Mouse (Mus musculus) CD8-positive naive resting alpha-beta T cell, adult 2 months (primary cell): ENCODE measurements at regions not wholly inside any gene's neighbourhood (a gene's known extent, or its start where the extent isn't known, plus 50 kb on each side); places are given as distances from the start of the nearest gene placed in this dataset.

Source experiments
- DNase-seq, 2 experiments: peaks; one replicate each; pipeline ENCODE4 v3.0.0; 2022; ENCODE audit warnings: low read depth in 2 of 2, low spot score in 2 of 2

DNA sequence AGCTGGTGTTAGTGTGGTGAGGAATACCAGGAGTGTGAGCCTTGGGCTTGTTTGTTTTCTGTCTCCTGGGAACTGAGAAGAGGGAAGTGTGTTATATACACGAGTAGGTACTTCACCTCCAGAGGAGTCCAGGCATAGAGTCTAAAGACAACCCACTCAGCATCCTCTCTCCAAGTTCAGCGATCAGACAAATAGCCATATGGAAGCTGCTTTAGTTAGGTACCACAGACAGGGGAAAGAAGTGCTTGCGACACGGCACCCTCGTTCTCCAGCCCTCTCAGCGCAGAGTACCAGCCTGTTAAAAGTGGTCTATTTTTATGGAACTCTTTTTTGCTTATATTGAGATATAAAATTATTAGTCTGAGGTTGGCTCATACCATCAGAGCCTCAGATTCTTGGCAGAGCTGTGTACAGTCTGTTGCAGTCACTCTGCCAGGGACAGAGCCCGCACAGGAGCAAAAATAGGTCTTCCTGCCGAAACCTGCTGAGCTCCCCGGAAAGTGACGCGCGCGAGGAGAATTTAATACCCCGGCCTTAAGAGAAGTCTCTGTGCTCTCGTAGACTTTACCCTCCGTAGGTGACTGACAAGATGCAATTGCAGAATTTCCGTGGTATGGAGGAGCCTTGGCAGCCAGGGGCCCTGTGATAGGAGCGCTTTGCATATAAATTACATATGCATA, 175.5 kb downstream of the Vrk1 start:
- no peak for DNase-seq

DNA sequence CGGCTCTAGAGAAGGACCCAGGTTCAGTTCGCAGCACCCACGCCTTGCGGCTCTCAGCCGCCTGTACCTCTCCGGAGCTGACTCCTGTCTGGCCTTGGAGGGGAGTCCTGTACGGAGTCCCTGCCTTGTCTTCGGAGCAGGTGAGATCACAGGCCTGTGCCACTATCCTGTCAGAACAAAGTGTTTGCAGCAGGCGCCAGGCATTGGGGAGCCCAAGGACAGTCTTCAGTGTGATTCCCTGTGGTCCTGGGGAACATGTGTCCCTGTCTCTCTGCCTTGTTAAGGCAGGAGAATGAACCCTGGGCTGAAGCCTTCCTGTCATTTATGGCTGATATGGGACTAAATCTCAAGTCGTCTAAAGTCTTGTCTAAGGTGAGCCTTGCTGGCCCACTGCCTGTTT, 176.5 kb downstream of the Vrk1 start:
- no peak for DNase-seq

DNA sequence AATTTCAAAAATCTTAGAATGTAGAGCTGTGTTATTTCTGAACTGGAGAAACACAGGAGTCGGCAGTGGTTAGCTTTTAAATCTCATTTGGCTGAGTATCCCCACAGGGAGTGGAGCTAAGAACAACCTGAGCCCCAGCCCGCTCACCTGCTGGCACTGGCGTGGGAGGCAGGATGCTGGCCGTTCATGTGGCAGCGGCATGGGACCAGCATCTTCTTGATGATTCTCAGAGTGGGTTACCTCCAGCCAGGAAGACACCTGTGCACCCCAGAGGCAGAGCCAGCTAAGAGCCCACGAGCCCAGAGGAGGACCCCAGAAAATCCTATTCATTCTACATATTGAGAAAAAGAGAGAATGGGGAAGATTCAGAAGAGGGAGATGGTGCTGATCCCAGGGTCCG, 181.7 kb downstream of the Vrk1 start:
- DNase-seq, result no peak

DNA sequence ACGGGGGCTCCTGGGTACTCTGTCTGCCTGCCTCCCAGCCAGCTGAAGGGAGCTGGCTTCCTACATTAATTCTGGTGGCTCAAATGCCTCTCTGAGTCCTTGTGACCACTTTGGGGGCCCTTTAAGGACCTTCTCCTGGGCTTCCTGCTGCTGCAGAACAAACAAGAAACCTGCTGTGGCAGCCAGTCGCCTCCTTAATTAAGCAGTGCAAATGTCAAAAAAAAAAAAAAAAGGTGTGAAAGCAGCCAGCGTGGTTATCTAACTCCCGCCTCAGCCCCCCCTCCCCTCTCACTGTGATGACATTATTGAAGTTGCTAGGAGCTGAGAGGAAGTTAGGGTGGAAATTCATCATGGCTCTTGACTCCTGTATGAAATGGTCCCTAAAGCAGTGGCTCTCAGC, 189.3 kb downstream of the Vrk1 start:
- no peak for DNase-seq

DNA sequence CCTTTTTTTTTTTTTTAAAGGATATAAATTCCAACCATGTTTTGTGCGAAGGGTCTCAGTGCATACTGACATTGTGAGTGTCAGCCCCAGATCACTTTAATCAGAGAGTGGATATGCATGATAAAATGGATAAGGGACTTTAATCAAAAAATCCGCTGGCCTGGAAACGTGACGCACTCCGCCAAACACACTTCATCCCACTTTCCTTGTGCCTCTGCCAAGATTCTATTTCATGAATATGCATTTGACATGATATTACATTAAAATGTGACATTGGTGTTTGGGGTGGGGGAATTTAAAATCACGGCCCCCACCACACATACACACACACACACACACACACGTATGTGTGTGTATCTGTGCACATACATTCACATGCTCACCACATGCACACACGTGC, 193.5 kb downstream of the Vrk1 start:
- no peak for DNase-seq

DNA sequence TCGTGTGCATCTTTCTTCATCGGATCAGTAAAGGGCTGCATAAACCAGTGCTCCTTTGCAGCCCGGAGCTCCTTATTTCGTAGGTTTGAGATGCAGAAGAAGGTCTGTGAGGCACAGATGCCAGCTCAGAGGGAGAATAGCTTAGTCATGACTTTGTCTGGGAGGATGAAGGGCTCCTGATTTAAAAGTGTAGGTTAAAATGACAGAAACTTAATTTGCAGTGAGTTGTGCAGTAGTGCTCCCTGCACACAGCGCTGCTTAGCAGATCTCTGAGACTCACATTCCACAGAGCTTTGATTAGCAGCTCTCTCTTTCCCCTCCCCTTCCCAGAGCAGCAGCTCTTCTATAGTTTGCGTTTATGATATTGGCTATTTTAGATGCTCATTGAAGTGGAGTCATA, 200.9 kb downstream of the Vrk1 start:
- no peak for DNase-seq

DNA sequence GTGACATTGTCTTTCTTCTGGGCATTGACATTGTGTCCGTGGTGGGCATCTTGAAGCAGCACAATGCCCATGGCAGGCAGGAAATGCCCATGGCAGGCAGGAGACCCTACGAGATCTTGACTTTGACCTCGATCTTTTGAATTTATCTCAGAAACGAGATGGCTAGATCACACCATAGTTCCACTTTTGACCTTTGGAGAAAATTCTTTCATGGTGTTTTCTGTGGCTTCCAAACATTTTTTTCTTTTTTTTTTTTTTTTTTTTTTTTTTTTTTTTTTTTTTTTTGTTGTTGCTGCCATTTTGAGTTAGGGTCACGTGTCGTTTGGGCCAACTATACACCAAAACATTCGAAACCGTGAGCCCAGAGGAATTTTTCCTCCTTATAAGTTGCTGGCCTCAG, 201.5 kb downstream of the Vrk1 start:
- DNase-seq, result no peak

DNA sequence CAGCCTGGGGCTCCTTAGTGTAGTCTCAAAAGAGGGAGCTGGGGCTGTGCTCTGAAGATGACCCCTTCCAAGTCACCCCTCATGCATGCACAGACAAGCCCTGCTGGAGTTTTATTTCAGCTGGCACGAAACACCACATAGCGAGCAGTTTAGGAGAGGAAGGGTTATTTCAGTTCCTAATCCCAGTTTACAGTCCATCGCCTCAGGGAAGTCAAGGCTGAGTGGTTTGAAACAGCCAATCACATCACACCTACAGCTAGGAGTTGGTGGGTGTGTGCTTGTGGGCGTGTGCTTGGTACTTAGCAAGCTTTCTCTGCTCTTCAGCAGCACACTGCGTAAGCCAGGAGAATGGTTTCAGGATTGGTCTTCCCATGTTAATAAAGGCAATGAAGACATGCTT, 202.4 kb downstream of the Vrk1 start:
- no peak for DNase-seq

DNA sequence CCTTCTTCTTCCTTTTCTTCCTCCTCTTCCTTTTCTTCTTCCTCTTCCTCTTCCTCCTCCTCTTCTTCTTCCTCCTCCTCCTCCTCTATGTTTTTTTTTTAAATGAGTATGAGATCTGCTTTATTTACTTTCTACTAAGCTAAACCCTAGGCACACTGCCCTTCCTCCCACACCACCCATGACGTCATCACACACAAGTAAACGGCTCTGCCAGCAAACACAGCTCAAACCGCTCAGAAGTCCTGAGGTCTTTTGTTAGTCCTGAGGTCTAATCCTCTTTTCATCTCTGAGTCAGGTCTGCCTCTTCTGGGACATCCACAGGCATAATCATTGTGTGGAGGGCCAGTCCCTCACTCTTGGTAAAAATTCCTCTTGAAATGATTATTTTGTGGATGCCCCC, 210.0 kb downstream of the Vrk1 start:
- DNase-seq, result no peak

DNA sequence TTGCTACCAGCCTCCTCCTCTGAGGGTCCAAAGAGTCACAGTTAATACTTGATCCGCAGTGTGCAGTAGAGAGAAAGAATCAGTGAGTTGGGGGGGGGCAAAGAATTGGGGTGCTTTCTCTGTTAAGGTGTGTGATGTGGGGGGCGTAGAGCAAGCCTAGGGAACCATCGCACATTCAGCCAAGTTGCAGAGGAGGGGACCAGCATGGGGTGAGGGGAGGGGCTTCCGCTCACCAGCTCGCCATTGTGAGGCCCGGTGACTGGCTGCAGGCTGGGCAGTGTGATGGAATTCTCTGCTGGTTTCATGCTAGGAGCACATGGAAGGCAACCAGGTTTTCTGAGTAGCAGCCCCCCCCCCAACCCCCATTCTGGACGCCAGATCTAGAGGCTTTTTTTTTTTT, 216.2 kb downstream of the Vrk1 start:
- DNase-seq, result no peak

DNA sequence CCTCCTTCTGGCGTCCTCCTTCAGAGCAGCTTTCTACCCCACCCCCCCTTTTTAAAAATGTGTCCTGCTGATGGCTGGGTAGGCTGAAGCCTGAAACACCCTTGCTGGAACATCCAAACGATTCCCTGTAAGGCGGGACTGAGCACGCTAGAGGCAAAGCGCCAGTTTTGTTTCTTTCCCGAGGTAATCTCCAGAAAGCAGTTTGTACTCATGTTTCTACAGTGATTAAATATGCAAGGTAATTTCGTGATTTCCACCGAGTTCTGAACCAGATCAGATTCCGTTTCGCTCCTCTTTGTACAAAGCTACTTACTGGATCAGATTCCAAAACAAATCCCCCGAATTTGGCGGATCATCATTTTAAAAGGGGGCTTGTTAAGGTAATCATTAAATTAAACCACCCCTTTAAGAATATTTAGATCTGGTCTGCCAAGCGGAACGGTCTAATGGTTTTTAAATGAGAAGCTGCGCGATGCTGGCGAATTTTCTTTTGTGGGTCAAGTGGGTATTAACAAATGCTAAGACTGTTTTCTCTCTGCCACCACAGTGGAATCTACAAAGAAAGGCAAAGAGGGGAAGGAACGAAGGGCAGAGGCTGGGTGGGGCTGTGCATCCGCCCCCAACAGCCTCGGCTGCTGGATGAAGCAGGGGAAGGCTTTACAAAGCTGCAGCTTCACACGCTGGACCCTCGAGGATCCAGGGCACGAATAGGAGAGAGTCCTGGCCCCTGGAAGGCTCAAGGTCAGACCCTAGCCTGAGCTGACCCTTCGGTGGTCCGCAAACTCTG, 216.9 kb downstream of the Vrk1 start:
- no peak for DNase-seq

DNA sequence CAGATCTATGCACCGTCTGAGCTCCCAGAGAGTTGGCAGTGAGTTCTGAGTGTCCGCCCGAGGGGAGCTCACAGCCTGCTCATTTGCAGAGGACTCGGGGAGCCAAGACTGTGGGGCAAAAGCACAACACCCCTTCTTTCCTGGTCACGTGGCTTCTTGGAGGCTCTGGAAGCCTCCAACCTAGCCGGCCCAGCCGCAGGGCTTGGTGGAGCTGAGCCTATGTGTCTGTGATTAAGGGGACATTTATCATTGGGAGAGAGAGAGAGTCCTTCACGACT, 217.5 kb downstream of the Vrk1 start:
- no peak for DNase-seq

DNA sequence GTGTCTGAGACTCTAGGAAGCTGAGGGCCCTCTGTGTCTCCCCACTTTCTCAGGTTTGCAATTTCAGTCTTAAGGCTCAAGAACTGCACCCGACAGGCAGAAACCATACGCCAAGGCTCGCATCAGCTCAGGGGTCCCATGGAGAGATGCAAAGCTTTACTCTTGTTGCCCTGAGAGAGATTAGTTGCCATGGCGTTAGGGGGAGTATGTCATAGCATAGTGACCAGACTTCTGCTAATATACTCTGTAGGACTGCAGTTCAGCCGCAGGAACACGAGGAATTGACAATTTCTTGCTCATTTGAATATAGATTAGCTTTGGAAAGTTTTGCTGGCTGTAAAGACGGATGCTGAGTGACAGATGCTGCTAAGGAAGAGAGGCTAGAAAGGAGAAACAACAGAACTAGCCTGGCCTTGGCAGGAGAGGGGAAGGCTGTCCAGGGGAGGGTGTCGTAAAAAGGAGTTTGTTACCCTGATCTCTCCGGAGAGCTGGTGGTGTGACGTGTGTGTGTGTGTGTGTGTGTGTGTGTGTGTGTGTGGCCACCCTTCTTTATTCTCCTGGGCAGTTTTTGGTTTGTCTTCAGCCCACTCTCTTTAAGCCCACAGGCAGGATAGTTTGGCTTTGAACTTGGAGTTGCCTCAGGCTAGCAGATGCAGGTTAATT, 235.3 kb downstream of the Vrk1 start:
- no peak for DNase-seq

DNA sequence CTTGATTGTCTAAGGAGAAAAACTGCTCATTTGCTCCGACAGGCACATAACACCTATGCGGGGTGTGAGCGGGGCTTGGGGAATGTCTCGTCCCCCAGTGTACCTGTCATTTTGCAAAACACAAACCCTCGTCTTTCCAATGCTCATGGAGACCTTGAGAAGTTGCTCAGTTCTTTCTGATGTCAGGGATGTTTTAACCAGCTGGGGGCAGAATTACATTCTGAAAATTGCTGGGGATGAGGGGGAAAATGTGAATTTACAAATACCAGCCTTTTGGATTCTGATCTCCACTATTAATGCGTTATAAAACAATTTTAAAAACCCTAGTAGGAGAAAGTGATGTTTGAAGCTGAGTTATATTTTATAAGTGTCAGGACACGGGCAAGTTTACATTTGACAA, 263.6 kb downstream of the Vrk1 start:
- DNase-seq, result no peak

DNA sequence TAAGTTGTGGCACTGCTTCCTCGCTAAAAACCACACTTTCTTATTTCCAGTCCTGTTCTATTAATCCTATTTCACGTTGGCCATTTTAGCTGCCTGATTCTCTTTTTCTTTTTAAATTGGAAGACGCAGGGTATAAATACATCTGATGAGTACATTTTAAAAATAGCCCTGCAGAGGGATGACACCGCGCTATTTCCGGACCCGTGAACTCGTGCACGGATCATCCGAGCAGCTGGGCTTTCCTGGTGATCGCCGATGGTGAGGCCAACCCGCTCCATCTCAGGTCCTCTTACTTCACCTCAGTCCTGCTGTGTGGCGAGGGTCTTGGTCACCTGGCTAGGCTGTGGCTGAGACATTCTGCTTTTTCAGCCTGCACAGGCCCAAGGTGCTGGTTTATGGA, 267.9 kb downstream of the Vrk1 start:
- DNase-seq, result no peak

DNA sequence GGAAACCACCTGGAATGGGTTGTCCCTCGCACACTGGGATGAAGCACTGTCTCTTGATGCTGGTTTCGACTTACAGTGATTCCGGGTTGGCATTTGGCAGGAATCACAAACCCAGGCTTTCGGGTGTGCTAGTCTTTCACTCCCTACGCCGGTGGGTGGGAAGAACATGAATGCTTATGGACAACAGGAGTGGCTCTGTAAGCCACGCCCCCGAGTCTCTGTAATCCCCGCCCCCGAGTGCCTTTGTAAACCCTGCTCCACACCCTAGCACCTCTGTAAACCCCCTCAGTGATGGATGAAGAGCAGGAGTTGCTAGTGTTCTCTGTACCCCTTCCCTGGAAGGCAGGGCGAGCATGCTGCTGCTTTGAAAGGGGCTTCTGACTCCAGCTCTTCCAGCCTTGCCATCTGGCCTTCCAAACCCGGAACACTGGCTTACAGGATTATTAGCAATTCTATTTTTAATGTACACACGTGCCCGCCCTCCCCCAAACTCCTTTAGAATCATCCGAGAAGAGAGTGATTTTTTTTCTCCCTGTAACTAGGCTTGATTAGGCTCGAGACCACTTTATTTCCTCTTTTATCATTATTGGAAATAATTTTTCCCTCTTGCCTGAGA, 272.6 kb downstream of the Vrk1 start:
- no peak for DNase-seq

DNA sequence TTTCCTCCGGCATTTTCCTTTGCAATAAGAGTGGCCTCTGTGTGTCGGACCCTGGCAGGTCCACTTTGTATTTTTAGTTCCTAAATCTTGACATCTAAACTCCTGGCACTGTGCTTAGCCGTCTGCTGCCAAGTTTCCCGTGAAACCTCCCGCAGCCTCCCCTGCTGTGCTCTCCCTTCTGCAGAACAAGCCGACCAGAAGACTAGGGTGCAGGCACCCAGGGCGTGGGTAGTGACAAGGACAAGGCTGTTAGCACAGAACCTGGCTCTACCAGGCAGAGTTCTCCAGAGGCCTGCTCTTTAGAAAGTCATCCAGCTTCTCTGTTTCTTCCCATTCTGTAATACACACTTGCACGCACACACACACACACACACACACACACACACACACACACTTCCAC, 274.8 kb downstream of the Vrk1 start:
- DNase-seq, result no peak

DNA sequence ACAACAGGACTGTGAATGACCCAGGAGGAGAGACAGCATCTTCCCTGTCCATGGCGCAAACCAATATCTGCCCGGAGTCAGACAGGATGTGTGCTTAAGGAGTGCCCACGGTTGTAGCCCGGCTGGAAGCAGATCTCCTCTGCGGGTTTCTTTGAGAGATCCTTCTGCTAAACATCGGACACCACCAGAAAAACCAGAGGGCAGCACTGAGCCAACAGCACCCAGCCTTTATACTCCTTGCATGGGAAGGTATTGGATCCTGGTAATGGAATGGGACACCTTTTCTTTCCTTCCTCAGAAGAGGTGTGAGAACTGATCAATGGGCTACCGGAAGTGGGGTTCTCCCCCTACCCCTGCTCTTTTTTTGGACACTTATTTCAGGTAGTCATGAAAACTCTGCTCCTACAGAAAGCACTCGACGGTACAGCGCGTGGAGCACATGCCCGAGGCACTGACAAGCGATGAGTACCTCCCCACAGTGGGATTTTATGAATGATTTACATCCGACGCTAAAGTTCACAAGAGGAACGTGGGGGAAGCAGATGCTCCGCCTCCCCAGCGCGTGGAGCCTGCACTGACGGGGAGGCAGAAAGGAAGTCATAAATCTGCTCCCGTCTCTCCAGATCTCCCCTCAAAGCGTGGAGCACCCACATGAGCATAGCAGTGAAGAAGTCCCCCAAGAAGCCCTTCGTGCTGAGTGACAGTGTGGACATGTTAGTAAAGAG, 278.9 kb downstream of the Vrk1 start:
- no peak for DNase-seq

DNA sequence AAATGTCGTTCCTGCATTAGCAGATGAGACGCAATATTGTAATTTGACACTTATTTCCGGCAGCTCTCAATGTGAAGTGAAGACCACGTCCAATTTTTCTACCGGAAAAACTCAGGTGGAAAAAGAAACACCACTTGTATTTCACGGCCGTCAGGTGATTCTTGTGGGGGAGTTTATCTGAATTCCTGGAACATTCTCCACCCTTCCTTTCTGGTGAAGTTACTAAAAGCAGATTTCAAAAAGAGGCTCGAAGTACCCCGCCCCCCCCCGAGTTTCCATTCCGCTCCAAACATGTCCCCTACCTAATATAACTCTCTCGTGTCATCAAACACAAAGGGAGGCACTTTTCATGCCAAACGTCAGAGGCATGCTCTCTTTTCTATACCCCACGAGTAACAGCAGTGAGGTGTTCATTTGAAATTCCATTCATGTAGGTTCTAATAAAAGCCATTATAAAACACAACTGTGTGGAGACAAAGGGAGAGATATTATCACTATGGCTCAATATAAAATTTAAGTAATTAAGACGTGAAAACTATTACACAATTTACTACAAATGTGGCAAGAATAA, 281.5 kb downstream of the Vrk1 start:
- no peak for DNase-seq

DNA sequence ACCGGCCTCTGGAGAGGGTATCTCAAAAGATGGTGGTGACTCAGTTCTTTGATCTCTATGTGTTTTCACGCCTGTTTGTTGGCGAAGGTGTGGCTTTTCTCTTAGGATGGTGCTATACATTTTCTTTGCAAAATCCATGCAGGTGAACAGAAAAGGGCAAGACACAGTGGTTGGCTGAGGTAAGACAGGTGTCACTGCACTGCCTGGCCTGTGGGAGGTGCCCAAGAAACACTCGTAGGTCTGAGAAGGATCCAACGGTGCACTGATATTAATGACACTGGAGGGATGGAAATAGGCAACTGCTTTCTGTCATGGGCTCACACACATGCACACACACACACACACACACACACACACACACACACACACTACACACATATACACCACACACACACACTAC, 283.1 kb downstream of the Vrk1 start:
- no peak for DNase-seq

DNA sequence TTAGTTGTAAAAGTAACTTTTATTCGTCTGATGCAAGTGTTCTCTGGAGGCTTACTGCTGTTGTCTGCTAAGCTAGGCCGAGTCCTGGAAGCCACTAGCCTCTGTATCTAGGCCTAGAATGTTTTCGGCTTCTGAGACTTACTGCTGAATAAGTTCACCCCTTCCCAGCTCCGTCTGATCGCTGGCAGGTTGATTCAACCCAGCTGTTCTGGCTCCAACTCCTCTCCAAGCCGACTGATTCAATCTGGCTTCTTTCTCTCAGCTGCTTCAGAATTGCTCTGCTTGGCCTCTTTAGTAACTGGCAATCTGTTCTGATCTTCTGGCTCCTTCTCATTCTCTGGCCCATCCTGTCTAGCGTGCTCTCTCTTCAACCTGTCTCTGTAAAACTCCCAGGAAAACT, 285.6 kb downstream of the Vrk1 start:
- DNase-seq, result no peak
